Mouse (Mus musculus) intestine, postnatal 0 days (tissue): ENCODE measurements around the gene Fth1. TPM values are rescaled to one million over a fixed set of nuclear protein-coding genes. Genes with fewer than 3 reads are reported as not detected.
"Not testable (repeated sequence)": the region's sequence is repeated elsewhere in the genome, so short reads cannot be mapped to it uniquely, and the experiment has no call there.

ENCODE experiments used
- ATAC-seq: fragments of 200-750 bp; cut with Nextera tagmentation; 2 replicates; pipeline ENCODE4 v1.8.0; 2017; ENCODE audit warnings: mild to moderate bottlenecking, moderate TSS enrichment, moderate library complexity
- H3K27ac ChIP-seq: fragments of 300-500 bp; sonication (generic); 2 replicates; pipeline ENCODE4 v1.5.1; 2014; ENCODE audit warnings: mild to moderate bottlenecking, low read depth, low read length, moderate library complexity
- H3K27me3 ChIP-seq: fragments of 300-500 bp; sonication (generic); replicated peaks from 2 replicates; pipeline ENCODE4 v1.6.1; 2014; ENCODE audit warnings: low read length, mixed read lengths; ENCODE audit not compliant: control insufficient read depth, insufficient read depth
- H3K36me3 ChIP-seq: fragments of 300-500 bp; sonication (generic); 2 replicates; pipeline ENCODE4 v1.6.1; 2014; ENCODE audit warnings: mild to moderate bottlenecking, moderate library complexity; ENCODE audit not compliant: control insufficient read depth, insufficient read depth
- H3K4me1 ChIP-seq: fragments of 300-500 bp; sonication (generic); replicated peaks from 2 replicates; pipeline ENCODE4 v1.6.1; 2014; ENCODE audit warnings: antibody characterized with exemption, low read length, mixed read lengths; ENCODE audit not compliant: control insufficient read depth, insufficient read depth
- H3K4me2 ChIP-seq: fragments of 300-500 bp; sonication (generic); replicated peaks from 2 replicates; pipeline ENCODE4 v1.6.1; 2014; ENCODE audit warnings: low read depth, mild to moderate bottlenecking, moderate library complexity
- H3K4me3 ChIP-seq: fragments of 300-500 bp; sonication (generic); 2 replicates; pipeline ENCODE4 v1.5.1; 2014; ENCODE audit warnings: low read depth, low read length
- H3K9ac ChIP-seq: fragments of 300-500 bp; sonication (generic); 2 replicates; pipeline ENCODE4 v1.6.1; 2014; ENCODE audit warnings: mild to moderate bottlenecking, low read depth, low read length
- H3K9me3 ChIP-seq: fragments of 300-500 bp; sonication (generic); 2 replicates; pipeline ENCODE4 v1.6.1; 2016; ENCODE audit warnings: mixed run types; ENCODE audit not compliant: control insufficient read depth
- CTCF ChIP-seq: sonication (generic); IDR thresholded peaks from 2 replicates; pipeline ENCODE4 v1.5.1; 2016; ENCODE audit warnings: low read depth, mild to moderate bottlenecking, control low read depth, antibody characterized with exemption, moderate library complexity
- WGBS: fragments of 180-500 bp; shearing (Covaris S2); extraction: QIAGEN DNeasy Blood & Tissue Kit; methylation state at CpG from one replicate; pipeline ENCODE4 v1.1.7; 2014; 5-methylcytosine and 5-hydroxymethylcytosine counted together
- polyA plus RNA-seq: library from polyadenylated mRNA; unstranded; fragments of >200 nt; fragmentation: Nextera tagmentation; extraction: Ambion mirVana; gene quantifications from 2 replicates; pipeline ENCODE4 v1.2.1, GENCODE M21; 2015

Fth1 gene
- polyA plus RNA-seq, 1 experiment from 2014 or later, result 6,780 TPM

- Histone ChIP-seq H3K27me3 (no peaks in the 10 kb centered on the region), H3K36me3 (no peaks in the 10 kb centered on the region), H3K9me3 (no peaks in the 10 kb centered on the region), H3K4me2 (no peak overlapping the region), H3K27ac (peak overlapping the region; percentile 24; the same call in 1 of the 2 replicates), H3K4me3 (no peak overlapping the region), H3K9ac (no peak overlapping the region), H3K4me1 (peaks cover 10% of the 10 kb centered on the region; the same call in 1 of the 2 replicates)
- TF ChIP-seq CTCF, result no peak
- peak; percentile 67 for ATAC-seq
- WGBS, result 59% methylated on average over 9 of the region's 10 CpGs
Observed at GRCm38 (mm10) chr19:9968081-9968787, 12.2 kb upstream of the Fth1 start.

- Histone ChIP-seq H3K4me1 (peaks cover 10% of the 10 kb centered on the region), H3K27ac (peak overlapping the region; percentile 81)
- not testable (repeated sequence) for H3K27me3 ChIP-seq, H3K9ac ChIP-seq, H3K36me3 ChIP-seq, H3K9me3 ChIP-seq, H3K4me2 ChIP-seq, H3K4me3 ChIP-seq
- 31% methylated on average over 2 of the region's 2 CpGs for WGBS
- ATAC-seq, result peak; percentile 84
Observed at GRCm38 (mm10) chr19:9974853-9975252, 5.5 kb upstream of the Fth1 start.

DNA sequence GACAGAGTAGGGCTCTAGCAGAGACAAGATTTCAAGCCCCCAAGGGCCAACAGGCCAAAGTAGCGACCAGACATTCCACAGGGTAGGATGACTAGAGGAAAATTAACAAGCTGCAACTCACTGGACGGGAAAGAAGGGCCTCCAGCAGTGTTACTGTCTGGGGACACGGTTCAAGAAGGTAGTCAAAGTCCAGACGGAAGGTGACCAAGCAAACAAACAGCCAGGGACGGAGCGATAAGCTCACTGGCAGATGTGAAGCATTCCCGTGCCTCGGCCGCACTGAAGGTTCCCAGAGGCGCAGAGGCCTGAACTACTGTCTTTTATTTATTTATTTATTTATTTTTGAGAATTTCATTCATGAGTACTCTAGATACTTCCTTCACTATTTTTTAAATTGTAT, 3.3 kb upstream of the Fth1 start:
- ATAC-seq, result peak; percentile 59
- H3K4me2 ChIP-seq, result peak overlapping the region; percentile 25; the same call in 1 of the 2 replicates

GRCm38 (mm10) chr19:9978431-9978951, 1.9 kb upstream of the Fth1 start:
- Histone ChIP-seq H3K36me3 (no peaks in the 10 kb centered on the region), H3K4me1 (peaks cover 13% of the 10 kb centered on the region), H3K4me3 (no peak overlapping the region), H3K9me3 (no peaks in the 10 kb centered on the region), H3K9ac (no peak overlapping the region), H3K4me2 (no peak overlapping the region), H3K27ac (peak overlapping the region; percentile 41), H3K27me3 (no peaks in the 10 kb centered on the region)
- WGBS, result 49% methylated on average over 5 of the region's 5 CpGs
- TF ChIP-seq CTCF, result no peak
- ATAC-seq, result no peak

More for the DNA sequence above, 3.3 kb upstream of the Fth1 start:
- no peaks in the 10 kb centered on the region for H3K9me3 ChIP-seq
- 51% methylated on average over 10 of the region's 10 CpGs for WGBS
- TF ChIP-seq CTCF, result no peak
- peaks cover 13% of the 10 kb centered on the region for H3K4me1 ChIP-seq
- peak overlapping the region; percentile 90 for H3K27ac ChIP-seq
- no peak overlapping the region for H3K4me3 ChIP-seq
- H3K9ac ChIP-seq, result no peak overlapping the region
- H3K27me3 ChIP-seq, result no peaks in the 10 kb centered on the region
- H3K36me3 ChIP-seq, result no peaks in the 10 kb centered on the region

GRCm38 (mm10) chr19:9979156-9979555, 1.2 kb upstream of the Fth1 start:
- no peak for TF ChIP-seq CTCF
- Histone ChIP-seq H3K9ac (no peak overlapping the region), H3K27ac (no peak overlapping the region; the same call in 1 of the 2 replicates), H3K27me3 (no peaks in the 10 kb centered on the region), H3K4me1 (peaks cover 13% of the 10 kb centered on the region), H3K9me3 (no peaks in the 10 kb centered on the region), H3K4me3 (no peak overlapping the region), H3K36me3 (peaks cover 4% of the 10 kb centered on the region), H3K4me2 (no peak overlapping the region)
- 75% methylated on average over 2 of the region's 2 CpGs for WGBS
- ATAC-seq, result no peak

- WGBS, result 54% methylated on average over 4 of the region's 4 CpGs
- peak overlapping the region; percentile 98 for H3K9ac ChIP-seq
- no peak for TF ChIP-seq CTCF
- H3K36me3 ChIP-seq, result peaks cover 21% of the 10 kb centered on the region
- H3K27ac ChIP-seq, result peak overlapping the region; percentile 99
- peaks cover 13% of the 10 kb centered on the region for H3K4me1 ChIP-seq
- H3K4me3 ChIP-seq, result peak overlapping the region; percentile 99
- peak overlapping the region; percentile 74 for H3K4me2 ChIP-seq
- no peaks in the 10 kb centered on the region for H3K27me3 ChIP-seq
- ATAC-seq, result no peak
- no peaks in the 10 kb centered on the region for H3K9me3 ChIP-seq
Observed at GRCm38 (mm10) chr19:9981621-9982020, 1.2 kb downstream of the Fth1 start.
